Mouse (Mus musculus) adrenal gland, adult 18-20 months (tissue): ENCODE measurements around the gene Cbx4. TPM values are rescaled to one million over a fixed set of nuclear protein-coding genes. Genes with fewer than 3 reads are reported as not detected.

ENCODE experiments used
- DNase-seq, 2 experiments: peaks; one replicate each; pipeline ENCODE4 v3.0.0; 2021 to 2022; ENCODE audit warnings: low spot score in 2 of 2
- total RNA-seq, 2 experiments: library from RNA; stranded (reverse); gene quantifications; 1 replicate in 1 of 2; 2 replicates in 1 of 2; pipeline ENCODE4 v1.2.3; 2021

The Cbx4 gene
- total RNA-seq, 2 experiments from 2014 or later, result 115 to 163 TPM

- DNase-seq, result peak; percentile 63 to 71
These were observed 550 bp downstream of the Cbx4 start for GRCm38 (mm10) chr11:119085279-119086062.

GRCm38 (mm10) chr11:119084446-119085278 lies 1.4 kb downstream of the Cbx4 start:
- DNase-seq, result peak; percentile 37 to 43

GRCm38 (mm10) chr11:119083724-119084445 lies 2.1 kb downstream of the Cbx4 start:
- peak; percentile 53 to 58 for DNase-seq

- DNase-seq, result peak; percentile 37 to 41
These were observed 3.1 kb downstream of the Cbx4 start for GRCm38 (mm10) chr11:119082638-119083599.

- DNase-seq, result peak; percentile 56 to 57
These were observed 4.0 kb downstream of the Cbx4 start for GRCm38 (mm10) chr11:119081839-119082637.

GRCm38 (mm10) chr11:119081148-119081838 lies 4.7 kb downstream of the Cbx4 start:
- peak; percentile 24 to 37 for DNase-seq

DNA sequence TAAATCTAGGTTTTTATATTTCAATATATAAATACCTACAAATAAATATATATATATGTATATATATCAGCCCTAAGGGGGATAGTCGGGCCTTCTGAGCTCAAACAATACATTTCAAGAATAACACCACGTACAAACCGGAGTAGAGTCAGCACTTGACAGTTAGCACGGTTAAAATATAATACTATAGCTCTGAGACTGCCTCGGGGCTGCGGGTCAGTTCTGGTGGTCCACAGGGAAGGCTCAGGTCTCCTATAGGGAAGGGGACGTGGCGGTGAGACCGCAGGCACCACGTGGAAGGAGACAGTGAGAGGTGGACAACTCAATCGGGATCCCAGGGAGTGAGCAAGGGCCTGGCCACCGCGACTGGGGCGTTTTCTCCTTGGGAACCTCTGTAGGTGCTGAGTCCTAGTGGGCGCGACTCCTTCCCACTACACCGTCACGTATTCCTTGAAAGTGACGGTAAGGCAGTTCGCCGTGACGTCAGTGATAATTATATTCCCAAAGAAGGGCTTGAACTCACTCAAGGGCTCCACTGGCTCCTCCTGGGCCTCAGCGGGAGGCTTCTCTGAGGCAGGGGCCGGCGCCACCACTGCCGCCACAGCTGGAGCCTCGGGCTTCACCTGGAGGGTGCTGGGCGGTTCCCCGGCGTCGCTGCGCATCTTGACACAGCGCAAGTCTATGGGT lies 5.4 kb downstream of the Cbx4 start:
- DNase-seq, result peak in 1 of 2 experiments; percentile 21

- no peak for DNase-seq
These were observed 6.6 kb downstream of the Cbx4 start for GRCm38 (mm10) chr11:119079445-119079837.

- DNase-seq, result peak; percentile 36 to 42
These were observed 7.2 kb downstream of the Cbx4 start for GRCm38 (mm10) chr11:119078691-119079444.

DNA sequence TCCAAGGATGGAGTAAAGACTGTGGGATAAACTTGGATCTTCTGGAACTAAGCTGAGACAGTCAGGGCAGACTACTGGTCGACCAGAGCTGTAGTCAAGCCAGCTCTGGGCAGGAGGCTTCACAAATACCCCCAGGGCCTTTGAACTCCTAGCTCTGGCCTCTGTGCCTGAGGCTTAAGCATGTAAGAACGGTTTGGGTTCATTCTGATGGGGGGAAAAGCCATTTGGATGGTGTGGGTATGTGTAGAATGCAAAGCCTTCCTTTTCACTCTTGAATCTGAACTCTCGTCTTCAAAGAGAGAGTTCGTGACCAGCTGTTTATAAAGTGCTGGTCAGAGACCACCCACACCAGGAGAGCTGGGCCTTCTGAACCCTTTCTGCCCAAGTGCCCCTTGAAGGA lies 8.3 kb downstream of the Cbx4 start:
- DNase-seq, result no peak

DNA sequence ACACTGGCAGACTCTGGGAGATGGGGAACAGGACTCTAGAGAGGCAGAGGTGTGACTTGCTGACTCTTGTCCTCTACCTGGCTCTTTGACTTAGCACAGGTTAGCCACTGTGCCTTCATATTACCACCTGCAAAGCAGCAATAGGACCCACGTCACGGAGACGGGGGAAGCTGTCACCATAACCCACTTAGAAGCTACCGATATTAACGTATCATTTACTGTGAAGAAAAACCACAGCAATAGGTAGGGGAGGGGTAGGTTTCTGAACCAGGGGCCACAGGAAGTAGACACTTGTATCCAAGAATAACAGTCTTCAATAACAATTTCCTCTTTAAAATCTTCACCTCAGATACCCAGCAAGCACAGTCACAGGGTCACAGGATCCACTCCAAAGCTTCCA lies 10.2 kb downstream of the Cbx4 start:
- DNase-seq, result no peak

DNA sequence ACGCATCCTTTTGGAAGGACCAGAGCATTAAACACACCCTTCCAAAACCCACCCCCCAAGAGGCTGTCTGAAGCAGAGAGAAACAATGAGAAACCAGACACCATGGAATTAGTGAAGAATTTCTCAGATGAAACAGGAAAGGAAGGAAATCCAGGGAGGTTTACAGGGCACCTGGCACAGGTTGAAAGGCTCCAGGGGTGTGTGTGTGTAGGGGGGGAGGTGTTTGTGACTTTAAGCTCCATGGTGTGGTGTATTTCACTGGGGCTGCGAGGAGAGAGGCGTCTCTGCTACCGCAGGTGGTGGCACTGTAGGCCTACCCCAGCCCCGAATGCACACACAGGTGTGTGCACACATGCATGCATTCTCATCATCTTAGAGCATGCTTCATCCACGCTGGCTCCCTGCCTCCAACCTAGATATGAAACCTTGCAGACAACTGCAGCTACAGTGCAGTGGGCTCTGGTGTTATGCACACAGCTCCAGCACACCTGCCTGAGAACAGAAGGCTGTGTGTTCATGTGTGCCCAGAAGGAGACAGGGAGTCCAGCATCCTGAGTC lies 12.1 kb downstream of the Cbx4 start:
- DNase-seq, result no peak

- no peak for DNase-seq
These were observed 13.0 kb downstream of the Cbx4 start for GRCm38 (mm10) chr11:119072986-119073385.

DNA sequence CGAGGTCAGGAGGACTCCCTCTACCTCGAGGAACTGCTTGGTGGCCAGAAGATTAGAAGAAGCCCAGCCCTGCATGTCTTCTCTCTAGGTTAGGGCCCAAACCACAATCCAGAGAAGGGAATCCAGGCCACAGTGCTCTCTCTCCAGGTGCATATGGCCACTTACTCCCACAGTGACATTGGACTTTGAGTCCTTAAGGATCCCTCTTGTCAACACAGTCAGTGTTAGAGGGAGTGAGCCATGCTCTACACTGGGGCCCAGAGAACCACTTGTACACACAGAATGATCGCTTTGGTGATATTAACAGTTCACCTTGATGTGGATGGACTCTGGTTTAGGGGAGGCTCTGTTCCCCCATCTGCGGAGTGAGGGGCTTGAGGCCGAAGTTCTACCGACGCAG lies 13.8 kb downstream of the Cbx4 start:
- no peak for DNase-seq

GRCm38 (mm10) chr11:119066841-119067240 lies 19.2 kb downstream of the Cbx4 start:
- DNase-seq, result no peak

- no peak for DNase-seq
These were observed 26.8 kb downstream of the Cbx4 start for GRCm38 (mm10) chr11:119059256-119059655.
